Mouse (Mus musculus) intestine, embryonic 16.5 days (tissue): Measurements from ENCODE around the gene Olfr221. TPM values are rescaled to one million over a fixed set of nuclear protein-coding genes. Genes with fewer than 3 reads are reported as not detected.

Experiments used
- ATAC-seq: fragments of 200-750 bp; cut with Nextera tagmentation; 2 replicates; pipeline ENCODE4 v1.8.0; 2017; ENCODE audit warnings: moderate TSS enrichment, moderate library complexity
- H3K27ac ChIP-seq: fragments of 300-500 bp; sonication (generic); 2 replicates; pipeline ENCODE4 v1.5.1; 2014; ENCODE audit warnings: mild to moderate bottlenecking, low read length
- H3K27me3 ChIP-seq: fragments of 300-500 bp; sonication (generic); replicated peaks from 2 replicates; pipeline ENCODE4 v1.6.1; 2014; ENCODE audit warnings: low read length, control low read depth, mixed read lengths; ENCODE audit not compliant: control insufficient read depth, insufficient read depth
- H3K36me3 ChIP-seq: fragments of 300-500 bp; sonication (generic); 2 replicates; pipeline ENCODE4 v1.6.1; 2014; ENCODE audit warnings: low read length, control low read depth; ENCODE audit not compliant: control insufficient read depth, insufficient read depth
- H3K4me1 ChIP-seq: fragments of 300-500 bp; sonication (generic); 2 replicates; pipeline ENCODE4 v1.6.1; 2014; ENCODE audit warnings: low read length, control low read depth, mixed read lengths; ENCODE audit not compliant: control insufficient read depth, insufficient read depth
- H3K4me2 ChIP-seq: fragments of 300-500 bp; sonication (generic); 2 replicates; pipeline ENCODE4 v1.6.1; 2014; ENCODE audit warnings: low read depth, low read length, control low read depth
- H3K4me3 ChIP-seq: fragments of 300-500 bp; sonication (generic); 2 replicates; pipeline ENCODE4 v1.5.1; 2014; ENCODE audit warnings: mild to moderate bottlenecking, low read length
- H3K9ac ChIP-seq: fragments of 300-500 bp; sonication (generic); 2 replicates; pipeline ENCODE4 v1.6.1; 2014; ENCODE audit warnings: low read depth, low read length
- H3K9me3 ChIP-seq: fragments of 300-500 bp; sonication (generic); 2 replicates; pipeline ENCODE4 v1.6.1; 2016; ENCODE audit warnings: low read length, control low read depth; ENCODE audit not compliant: control insufficient read depth
- WGBS: fragments of 180-500 bp; shearing (Covaris S2); extraction: QIAGEN DNeasy Blood & Tissue Kit; methylation state at CpG from one replicate; pipeline ENCODE4 v1.1.7; 2014; 5-methylcytosine and 5-hydroxymethylcytosine counted together
- polyA plus RNA-seq: library from polyadenylated mRNA; unstranded; fragments of >200 nt; fragmentation: Nextera tagmentation; extraction: Ambion mirVana; gene quantifications from 2 replicates; pipeline ENCODE4 v1.2.1, GENCODE M21; 2015

Olfr221 gene
- polyA plus RNA-seq, 1 experiment from 2014 or later = not detected

DNA sequence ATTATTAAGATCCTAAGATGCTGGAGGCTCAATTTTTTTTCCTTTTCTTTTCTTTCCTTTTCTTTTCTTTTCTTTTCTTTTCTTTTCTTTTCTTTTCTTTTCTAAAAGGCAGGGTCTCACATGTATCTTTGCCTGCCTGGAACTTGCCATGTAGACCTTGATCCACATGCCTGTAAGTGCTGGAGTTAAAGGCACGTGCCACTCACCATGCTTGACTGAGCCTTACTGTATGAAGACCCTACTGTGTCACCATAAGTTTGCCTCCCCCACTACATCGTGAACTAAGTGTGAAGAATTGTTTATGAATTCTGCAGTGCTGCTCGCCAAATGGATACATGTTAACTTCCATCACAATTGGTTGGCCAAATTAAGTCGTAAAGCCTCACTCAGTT is 21.1 kb downstream of the Olfr221 start:
- peaks cover 26% of the 10 kb centered on the region for H3K4me1 ChIP-seq
- WGBS = 58% methylated on average over 4 of the region's 4 CpGs
- peak overlapping the region; percentile 93; the same call in 1 of the 2 replicates for H3K9ac ChIP-seq
- no peaks in the 10 kb centered on the region for H3K36me3 ChIP-seq
- H3K27ac ChIP-seq = peak overlapping the region; percentile 99; the same call in 1 of the 2 replicates
- no peaks in the 10 kb centered on the region for H3K27me3 ChIP-seq
- no peak overlapping the region for H3K4me3 ChIP-seq
- peak overlapping the region; percentile 71; the same call in 1 of the 2 replicates for H3K4me2 ChIP-seq
- no peaks in the 10 kb centered on the region for H3K9me3 ChIP-seq
- no peak for ATAC-seq

DNA sequence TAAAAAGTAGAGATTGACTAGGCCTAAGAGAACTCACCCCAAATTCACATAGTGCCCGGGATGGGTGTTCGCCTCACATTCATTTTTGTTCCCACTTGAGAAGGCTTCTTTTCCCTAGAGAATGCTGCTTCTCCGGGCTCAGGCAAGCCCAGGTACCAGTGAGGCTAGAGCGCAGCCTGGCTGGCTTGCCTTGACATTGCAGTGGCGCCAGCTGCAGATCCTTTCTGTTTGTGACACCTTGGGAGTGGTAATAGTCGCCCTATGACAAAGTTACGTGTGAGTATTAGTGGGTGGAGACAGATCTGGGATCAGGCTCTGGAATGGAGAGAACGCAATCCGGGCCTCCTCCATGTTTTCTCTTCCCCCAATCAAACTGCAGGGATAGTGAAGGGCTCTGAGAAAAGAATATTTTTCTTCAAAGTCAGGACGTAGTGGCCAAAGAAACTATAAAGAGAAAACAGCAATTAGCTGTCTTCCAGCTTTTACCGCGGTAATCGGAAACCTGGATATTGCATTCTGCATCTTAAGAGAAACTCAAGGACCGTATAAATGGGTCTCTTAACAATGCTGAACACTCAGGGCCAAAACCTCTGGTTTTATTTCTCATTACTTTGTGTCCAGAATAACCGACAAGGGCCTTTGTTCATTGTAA is 21.6 kb downstream of the Olfr221 start, which contains the start of gene Zfp219:
Gene Zfp219, minus strand, starts transcription at position 248 of the 652 bp plus-strand sequence.
- Histone ChIP-seq H3K9ac (peak within 1 kb of the TSS; percentile 93), H3K4me1 (peaks cover 32% of the 10 kb centered on the region), H3K27ac (peak within 1 kb of the TSS; percentile 99), H3K27me3 (no peaks in the 10 kb centered on the region), H3K4me2 (peak within 1 kb of the TSS; percentile 71), H3K9me3 (no peaks in the 10 kb centered on the region), H3K4me3 (peak within 1 kb of the TSS; percentile 67), H3K36me3 (no peaks in the 10 kb centered on the region)
- 7% methylated on average over 15 of the region's 15 CpGs for WGBS
- ATAC-seq = peak; percentile 68

DNA sequence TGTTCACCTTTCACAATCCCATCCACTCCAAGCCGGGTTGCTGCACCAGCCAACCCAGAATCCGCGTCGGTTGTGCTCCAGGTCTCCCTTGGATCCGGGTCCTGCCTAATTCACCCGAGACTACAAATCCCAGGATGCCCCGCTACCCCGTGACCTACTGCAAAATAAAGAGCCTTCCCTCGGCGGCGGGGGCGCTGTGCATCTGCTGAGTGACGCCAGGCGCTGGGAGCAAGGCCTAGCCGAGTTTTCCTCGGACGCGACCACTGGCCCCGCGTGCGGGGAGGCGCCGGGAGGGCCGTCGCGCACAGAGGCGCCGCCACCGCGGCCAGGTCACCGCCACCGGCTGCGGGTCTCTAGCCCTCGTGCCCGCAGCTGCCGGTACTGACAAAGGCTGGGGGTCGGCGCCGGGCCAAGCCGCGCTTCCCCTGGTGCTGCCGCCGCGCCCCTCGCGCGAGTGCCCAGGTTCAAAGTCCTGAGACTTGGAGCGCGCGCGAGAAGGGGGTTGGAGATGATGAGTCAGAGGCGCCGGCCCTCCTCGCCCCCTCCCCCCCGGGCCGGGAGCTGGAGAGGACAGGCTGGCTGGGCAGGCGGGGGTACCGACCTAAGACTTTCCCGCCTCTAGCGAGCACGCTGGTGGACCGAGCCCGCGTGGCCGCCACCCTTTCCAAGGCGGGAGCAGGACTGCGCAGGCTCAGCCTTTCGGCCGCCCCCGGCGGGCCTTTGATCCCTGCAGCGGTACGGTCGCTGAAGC is 22.5 kb downstream of the Olfr221 start:
- H3K9me3 ChIP-seq = no peaks in the 10 kb centered on the region
- no peaks in the 10 kb centered on the region for H3K27me3 ChIP-seq
- peak overlapping the region; percentile 99 for H3K27ac ChIP-seq
- H3K36me3 ChIP-seq = no peaks in the 10 kb centered on the region
- under 1% methylated on average over 73 of the region's 74 CpGs for WGBS
- peak overlapping the region; percentile 93 for H3K9ac ChIP-seq
- peak overlapping the region; percentile 67 for H3K4me3 ChIP-seq
- H3K4me2 ChIP-seq = peak overlapping the region; percentile 71
- peaks cover 35% of the 10 kb centered on the region for H3K4me1 ChIP-seq
- peak; percentile 83 for ATAC-seq

DNA sequence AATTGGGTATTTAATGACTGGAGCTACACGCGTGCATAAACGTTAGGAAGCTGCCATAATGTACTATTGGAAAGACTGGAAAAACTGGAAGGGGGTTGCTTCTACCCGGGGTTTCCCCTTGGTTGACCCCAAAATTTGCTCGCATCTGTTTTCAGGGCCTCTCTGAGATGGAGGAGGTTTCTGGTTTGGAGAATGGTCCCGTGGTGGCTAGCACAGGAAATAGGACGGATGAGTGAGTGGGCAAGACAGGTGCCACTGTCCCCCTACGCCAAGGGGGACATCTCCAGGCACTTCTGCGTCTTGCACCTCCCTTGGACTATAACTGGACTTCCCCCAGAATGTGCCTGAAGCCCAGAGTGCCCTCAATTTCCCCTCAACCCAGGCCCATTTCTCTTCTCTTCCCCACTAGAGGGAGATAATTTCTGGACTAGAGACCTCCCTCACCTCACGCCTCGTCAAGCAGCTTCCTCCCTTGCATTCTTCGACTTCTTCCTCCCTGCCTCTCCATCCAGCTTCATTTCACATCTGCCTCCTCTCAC is 23.1 kb downstream of the Olfr221 start:
- Histone ChIP-seq H3K9me3 (no peaks in the 10 kb centered on the region), H3K9ac (peak overlapping the region; percentile 93), H3K4me2 (peak overlapping the region; percentile 71), H3K27me3 (no peaks in the 10 kb centered on the region), H3K27ac (peak overlapping the region; percentile 99), H3K36me3 (no peaks in the 10 kb centered on the region), H3K4me3 (peak overlapping the region; percentile 67), H3K4me1 (peaks cover 35% of the 10 kb centered on the region)
- ATAC-seq = peak; percentile 3
- 30% methylated on average over 12 of the region's 12 CpGs for WGBS

DNA sequence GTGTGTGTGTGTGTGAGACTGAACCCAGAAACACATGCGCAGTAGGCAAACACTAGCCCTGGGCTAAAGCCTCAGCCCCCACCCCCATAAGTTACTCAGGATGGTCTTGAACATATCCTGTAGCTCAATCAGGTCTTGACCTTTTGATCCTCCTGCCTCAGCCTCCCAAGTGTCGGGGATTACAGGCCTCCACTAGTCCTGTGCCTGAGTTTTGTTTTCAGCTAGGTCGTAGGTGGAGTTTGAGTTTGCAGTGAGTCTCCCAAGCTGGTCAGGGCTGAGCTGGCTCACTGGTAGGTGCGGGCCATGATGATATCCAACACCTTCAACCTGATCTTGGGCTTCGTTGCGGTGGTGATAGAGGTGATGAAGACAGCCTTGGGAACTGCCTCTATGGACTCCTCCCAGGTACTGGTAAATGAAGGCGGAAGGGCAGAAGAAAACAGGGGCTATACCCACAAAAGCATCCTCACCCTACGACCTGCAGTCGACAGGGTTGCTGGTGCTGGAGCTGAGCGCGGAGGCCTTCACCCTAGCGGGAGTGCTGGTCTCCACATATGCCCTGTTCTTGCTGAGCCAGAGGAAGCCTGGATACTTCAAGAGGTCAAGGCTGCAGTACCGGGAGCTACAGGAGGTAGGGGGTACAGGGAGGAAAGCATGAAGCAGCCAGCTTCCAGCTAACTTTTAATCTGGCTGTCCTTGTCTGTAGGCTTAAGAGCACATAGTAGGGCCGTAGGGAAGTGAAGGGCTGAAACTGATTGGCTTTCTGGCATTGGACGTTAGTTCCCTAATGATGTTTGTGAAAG is 23.8 kb downstream of the Olfr221 start:
- peak overlapping the region; percentile 67 for H3K4me3 ChIP-seq
- WGBS = 81% methylated on average over 15 of the region's 15 CpGs
- H3K4me1 ChIP-seq = peaks cover 37% of the 10 kb centered on the region

DNA sequence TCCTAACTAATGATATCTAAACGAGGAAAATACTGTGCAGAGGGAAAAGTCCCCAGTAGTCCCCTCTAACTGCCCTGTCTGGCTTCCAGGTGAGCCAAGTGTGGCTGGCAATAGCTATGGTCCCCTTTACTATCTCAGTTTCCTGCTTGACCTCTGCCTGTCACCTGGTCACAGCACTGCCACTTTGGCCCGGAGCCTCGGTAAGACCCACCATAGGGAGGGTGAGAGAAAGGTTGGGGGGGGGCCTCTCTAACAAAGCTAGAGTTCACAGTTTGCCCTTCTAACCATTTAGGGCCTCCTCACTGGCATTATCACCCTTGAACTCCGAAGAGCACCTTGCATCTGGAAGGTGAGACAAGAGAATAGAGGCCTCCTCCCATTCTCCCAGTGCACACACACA is 24.6 kb downstream of the Olfr221 start:
- no peak for ATAC-seq
- Histone ChIP-seq H3K9ac (peak overlapping the region; percentile 66), H3K9me3 (no peaks in the 10 kb centered on the region), H3K27ac (peak overlapping the region; percentile 95), H3K4me3 (peak overlapping the region; percentile 38), H3K36me3 (no peaks in the 10 kb centered on the region), H3K27me3 (no peaks in the 10 kb centered on the region), H3K4me2 (peak overlapping the region; percentile 46), H3K4me1 (peaks cover 38% of the 10 kb centered on the region)
- WGBS = 67% methylated on average over 4 of the region's 4 CpGs

More for the DNA sequence above, 23.8 kb downstream of the Olfr221 start:
- peak overlapping the region; percentile 99 for H3K27ac ChIP-seq
- H3K9me3 ChIP-seq = no peaks in the 10 kb centered on the region
- H3K4me2 ChIP-seq = peak overlapping the region; percentile 71
- H3K27me3 ChIP-seq = no peaks in the 10 kb centered on the region
- ATAC-seq = no peak
- no peaks in the 10 kb centered on the region for H3K36me3 ChIP-seq
- H3K9ac ChIP-seq = peak overlapping the region; percentile 93

DNA sequence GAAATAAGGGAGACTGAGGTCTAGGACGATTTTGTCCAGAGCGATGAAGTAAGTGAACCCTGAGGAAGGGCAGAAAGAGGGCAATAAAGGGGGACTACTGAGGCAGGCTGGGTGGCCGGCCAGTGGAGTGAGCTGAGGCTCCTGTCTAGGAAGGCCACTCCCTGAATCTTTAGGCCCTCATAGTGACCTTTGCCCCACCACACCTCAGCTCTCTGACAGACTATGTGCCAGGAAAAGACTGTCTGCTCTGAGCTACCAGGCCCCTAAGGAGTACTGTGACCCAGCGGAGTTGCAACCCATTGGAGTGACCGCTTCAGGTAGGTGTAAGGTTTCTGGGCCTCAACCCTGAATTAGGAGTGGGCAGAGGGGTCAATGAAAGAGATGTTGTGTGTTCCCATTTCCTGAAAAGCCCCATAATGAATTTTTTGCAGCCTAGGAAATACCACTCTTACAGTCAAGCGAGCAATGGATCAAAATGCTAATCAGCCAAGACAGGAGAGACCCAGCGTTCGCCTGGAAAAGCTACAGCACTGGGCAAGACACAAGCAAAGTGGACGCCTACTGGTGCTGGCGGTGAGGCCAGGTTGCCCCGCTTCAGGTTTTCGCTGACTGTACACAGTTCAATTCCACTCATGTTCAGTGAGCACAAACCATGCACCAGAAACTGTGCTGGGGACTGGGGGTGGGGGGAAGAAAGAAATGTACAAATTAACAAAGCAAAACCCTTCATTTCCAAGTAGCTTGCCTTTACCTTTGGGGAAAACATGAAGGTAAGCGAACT is 25.4 kb downstream of the Olfr221 start:
- peaks cover 35% of the 10 kb centered on the region for H3K4me1 ChIP-seq
- peak overlapping the region; percentile 66 for H3K9ac ChIP-seq
- 73% methylated on average over 13 of the region's 13 CpGs for WGBS

DNA sequence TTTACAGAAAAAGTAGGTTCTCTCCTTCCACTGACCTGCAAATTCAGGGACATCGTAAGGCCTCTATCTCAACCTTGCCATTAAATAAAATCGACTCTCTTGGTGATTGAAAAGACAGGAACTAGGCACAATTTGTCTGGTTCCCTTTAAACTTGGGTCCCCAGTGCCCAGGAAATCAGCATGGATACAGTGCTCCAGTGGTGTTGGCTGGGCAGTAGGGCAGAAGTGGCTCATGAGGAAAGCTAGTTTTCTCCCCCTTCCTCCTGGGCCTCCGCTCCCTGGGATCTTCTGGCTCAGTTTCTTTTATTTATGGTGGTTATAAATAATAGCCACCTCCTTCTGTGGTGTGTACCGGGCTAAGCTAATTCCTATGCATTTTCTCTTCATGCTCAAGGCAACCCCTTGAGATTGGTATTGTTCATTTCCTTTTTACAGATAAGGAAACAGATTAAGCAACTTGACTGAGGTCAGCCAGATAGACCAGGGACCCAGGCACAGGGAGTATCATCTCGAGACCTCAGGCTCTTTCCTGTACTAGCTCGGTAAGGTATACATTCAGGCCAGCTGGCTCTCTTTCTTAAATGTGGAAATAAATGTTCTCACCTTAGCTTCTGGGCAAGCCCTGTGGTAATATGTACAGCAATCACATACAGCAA is 26.7 kb downstream of the Olfr221 start, which contains the start of gene Tmem253:
Gene Tmem253, plus strand, starts transcription at position 214 of the 656 bp plus-strand sequence.
- Histone ChIP-seq H3K4me2 (peak within 1 kb of the TSS; percentile 83), H3K9me3 (no peaks in the 10 kb centered on the region), H3K4me3 (peak within 1 kb of the TSS; percentile 69), H3K4me1 (peaks cover 31% of the 10 kb centered on the region), H3K27me3 (no peaks in the 10 kb centered on the region), H3K27ac (peak within 1 kb of the TSS; percentile 95), H3K36me3 (no peaks in the 10 kb centered on the region), H3K9ac (peak within 1 kb of the TSS; percentile 80)
- WGBS = 14% methylated on average over 6 of the region's 6 CpGs
- no peak for ATAC-seq

More for the DNA sequence above, 25.4 kb downstream of the Olfr221 start:
- peak overlapping the region; percentile 46 for H3K4me2 ChIP-seq
- peak; percentile 30 for ATAC-seq
- no peaks in the 10 kb centered on the region for H3K27me3 ChIP-seq
- no peaks in the 10 kb centered on the region for H3K9me3 ChIP-seq
- H3K4me3 ChIP-seq = peak overlapping the region; percentile 38
- no peaks in the 10 kb centered on the region for H3K36me3 ChIP-seq
- peak overlapping the region; percentile 95 for H3K27ac ChIP-seq
